Mouse (Mus musculus) lung, embryonic 14.5 days (tissue): ENCODE measurements around the gene D430041D05Rik. TPM values are rescaled to one million over a fixed set of nuclear protein-coding genes. Genes with fewer than 3 reads are reported as not detected.
A peak's percentile ranks its signal among the peaks of the same experiment; 100 is the strongest.

ENCODE experiments used
- ATAC-seq: fragments of 200-750 bp; cut with Nextera tagmentation; 2 replicates; pipeline ENCODE4 v1.8.0; 2017; ENCODE audit warnings: mild to moderate bottlenecking, moderate TSS enrichment, moderate library complexity; ENCODE audit not compliant: insufficient read depth
- DNase-seq: peaks from one replicate; pipeline ENCODE4 v3.0.0-alpha.2; 2015
- H3K27ac ChIP-seq: fragments of 300-500 bp; sonication (generic); 2 replicates; pipeline ENCODE4 v1.5.1; 2014; ENCODE audit warnings: low read depth, mild to moderate bottlenecking, moderate library complexity
- H3K27me3 ChIP-seq: fragments of 300-500 bp; sonication (generic); 2 replicates; pipeline ENCODE4 v1.6.1; 2014; ENCODE audit warnings: low read length, control low read depth; ENCODE audit not compliant: insufficient read depth
- H3K36me3 ChIP-seq: fragments of 300-500 bp; sonication (generic); 2 replicates; pipeline ENCODE4 v1.6.1; 2014; ENCODE audit warnings: control low read depth; ENCODE audit not compliant: insufficient read depth
- H3K4me1 ChIP-seq: fragments of 300-500 bp; sonication (generic); 2 replicates; pipeline ENCODE4 v1.6.1; 2014; ENCODE audit warnings: antibody characterized with exemption, control low read depth; ENCODE audit not compliant: insufficient read depth
- H3K4me2 ChIP-seq: fragments of 300-500 bp; sonication (generic); 2 replicates; pipeline ENCODE4 v1.6.1; 2014; ENCODE audit warnings: mild to moderate bottlenecking
- H3K4me3 ChIP-seq: fragments of 300-500 bp; sonication (generic); 2 replicates; pipeline ENCODE4 v1.5.1; 2014; ENCODE audit warnings: low read depth, low read length
- H3K9ac ChIP-seq: fragments of 300-500 bp; sonication (generic); 2 replicates; pipeline ENCODE4 v1.6.1; 2014
- H3K9me3 ChIP-seq: fragments of 300-500 bp; sonication (generic); 2 replicates; pipeline ENCODE4 v1.6.1; 2016; ENCODE audit warnings: low read depth, low read length, control low read depth
- CTCF ChIP-seq: IDR thresholded peaks from 2 replicates; pipeline ENCODE4 v1.5.1; 2016; ENCODE audit warnings: antibody characterized with exemption, low read depth
- WGBS: fragments of 180-500 bp; shearing (Covaris S2); extraction: QIAGEN DNeasy Blood & Tissue Kit; methylation state at CpG from one replicate; pipeline ENCODE4 v1.1.7; 2014; 5-methylcytosine and 5-hydroxymethylcytosine counted together
- polyA plus RNA-seq: library from polyadenylated mRNA; unstranded; fragments of >200 nt; fragmentation: Nextera tagmentation; extraction: Ambion mirVana; gene quantifications from 2 replicates; pipeline ENCODE4 v1.2.1, GENCODE M21; 2014

The D430041D05Rik gene
- polyA plus RNA-seq, 1 experiment from 2014 or later: 1.3 TPM

DNA sequence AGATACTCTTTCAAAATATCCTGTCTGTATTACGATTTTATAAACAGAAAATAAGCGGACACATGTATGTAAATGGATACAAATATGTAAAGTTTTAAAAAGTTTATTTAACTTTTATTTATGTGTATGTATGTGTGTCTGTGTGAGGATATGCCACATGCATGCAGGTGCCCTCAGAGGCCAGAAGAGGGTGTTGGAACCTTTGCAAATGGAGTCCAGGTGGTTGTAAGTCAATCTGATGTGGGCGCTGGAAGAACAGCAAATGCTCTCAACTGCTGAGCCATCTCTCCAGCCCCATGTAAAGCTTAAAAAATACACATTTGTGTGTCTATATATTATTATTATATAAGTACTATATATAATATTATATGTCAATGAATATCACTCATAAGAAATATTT lies 237.4 kb downstream of the D430041D05Rik start:
- ATAC-seq: no peak
- DNase-seq: no peak
- Histone ChIP-seq H3K4me1 (peaks cover 18% of the 10 kb centered on the region), H3K36me3 (no peaks in the 10 kb centered on the region), H3K27me3 (no peaks in the 10 kb centered on the region), H3K4me2 (no peak overlapping the region), H3K27ac (no peak overlapping the region), H3K9me3 (no peaks in the 10 kb centered on the region), H3K4me3 (no peak overlapping the region), H3K9ac (no peak overlapping the region)
- TF ChIP-seq CTCF: 0 out of 2 replicates have a peak, but pooled peaks have one; percentile 12
- 81% methylated on average over 3 of the region's 3 CpGs for WGBS

DNA sequence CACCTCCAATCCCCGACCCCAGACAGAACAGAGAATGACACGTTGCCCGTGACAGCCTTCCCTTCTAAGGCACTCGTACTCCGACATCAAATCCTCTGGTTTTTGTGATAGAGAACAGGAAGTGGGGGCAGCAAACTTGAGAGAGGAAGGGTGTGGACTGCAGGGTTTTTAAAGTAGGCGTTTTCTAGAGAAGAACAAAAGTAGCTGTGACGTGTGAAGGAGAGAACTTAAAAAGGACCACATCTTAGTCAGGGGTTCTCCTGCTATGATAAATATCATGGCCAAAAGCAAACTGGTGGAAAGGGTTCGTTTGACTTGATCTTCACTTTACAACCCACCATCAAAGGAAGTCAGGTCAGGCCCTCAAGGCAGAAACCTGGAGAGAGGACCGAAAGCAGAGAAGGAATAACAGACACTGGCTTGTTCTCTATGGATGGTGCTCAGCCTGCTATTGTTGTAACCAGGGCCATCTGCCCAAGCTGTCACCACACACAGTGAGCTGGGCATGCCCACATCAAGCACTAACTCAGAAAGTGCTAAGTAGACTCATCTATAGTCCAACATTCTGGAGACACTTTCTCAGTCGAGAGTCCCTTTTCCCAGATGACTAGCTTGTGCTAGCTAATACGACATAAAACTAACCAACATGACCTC lies 238.0 kb downstream of the D430041D05Rik start:
- H3K9me3 ChIP-seq: no peaks in the 10 kb centered on the region
- H3K9ac ChIP-seq: no peak overlapping the region
- no peak for DNase-seq
- TF ChIP-seq CTCF: no peak
- ATAC-seq: no peak
- H3K27ac ChIP-seq: no peak overlapping the region
- WGBS: 39% methylated on average over 11 of the region's 11 CpGs
- H3K4me3 ChIP-seq: no peak overlapping the region
- H3K36me3 ChIP-seq: no peaks in the 10 kb centered on the region
- peaks cover 18% of the 10 kb centered on the region for H3K4me1 ChIP-seq
- no peaks in the 10 kb centered on the region for H3K27me3 ChIP-seq
- H3K4me2 ChIP-seq: no peak overlapping the region

GRCm38 (mm10) chr2:104168186-104168896 lies 242.5 kb downstream of the D430041D05Rik start:
- 91% methylated on average over 17 of the region's 17 CpGs for WGBS
- no peak overlapping the region for H3K9ac ChIP-seq
- no peak overlapping the region for H3K4me2 ChIP-seq
- DNase-seq (no peak), ATAC-seq (no peak)
- H3K36me3 ChIP-seq: no peaks in the 10 kb centered on the region
- H3K27ac ChIP-seq: no peak overlapping the region
- TF ChIP-seq CTCF: no peak
- H3K27me3 ChIP-seq: no peaks in the 10 kb centered on the region
- no peaks in the 10 kb centered on the region for H3K9me3 ChIP-seq
- no peaks in the 10 kb centered on the region for H3K4me1 ChIP-seq
- H3K4me3 ChIP-seq: no peak overlapping the region

DNA sequence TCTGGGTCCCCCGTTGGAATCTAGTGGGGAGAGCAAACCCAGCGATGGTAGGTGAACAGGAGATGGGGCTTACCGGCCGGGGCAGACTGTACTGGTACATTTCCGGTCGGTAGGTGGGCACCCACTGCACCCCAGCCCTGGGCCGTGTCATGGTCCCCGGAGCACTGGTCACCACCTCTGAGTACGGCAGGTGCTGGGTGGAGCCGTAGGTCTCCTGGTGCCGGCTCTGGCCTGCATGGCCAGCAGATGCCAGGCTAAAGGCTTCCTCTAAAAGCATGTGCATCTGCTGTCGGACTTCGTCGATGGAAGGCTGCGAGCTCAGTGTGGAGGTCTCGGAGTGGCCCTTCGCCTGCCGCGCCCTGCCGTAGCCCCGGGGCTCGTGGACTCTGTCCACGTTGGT lies 243.0 kb downstream of the D430041D05Rik start:
- DNase-seq (no peak), ATAC-seq (no peak)
- no peaks in the 10 kb centered on the region for H3K4me1 ChIP-seq
- no peaks in the 10 kb centered on the region for H3K27me3 ChIP-seq
- H3K4me3 ChIP-seq: no peak overlapping the region
- H3K27ac ChIP-seq: no peak overlapping the region
- H3K4me2 ChIP-seq: no peak overlapping the region
- WGBS: 94% methylated on average over 23 of the region's 23 CpGs
- no peak for TF ChIP-seq CTCF
- no peaks in the 10 kb centered on the region for H3K36me3 ChIP-seq
- H3K9me3 ChIP-seq: no peaks in the 10 kb centered on the region
- no peak overlapping the region for H3K9ac ChIP-seq

DNA sequence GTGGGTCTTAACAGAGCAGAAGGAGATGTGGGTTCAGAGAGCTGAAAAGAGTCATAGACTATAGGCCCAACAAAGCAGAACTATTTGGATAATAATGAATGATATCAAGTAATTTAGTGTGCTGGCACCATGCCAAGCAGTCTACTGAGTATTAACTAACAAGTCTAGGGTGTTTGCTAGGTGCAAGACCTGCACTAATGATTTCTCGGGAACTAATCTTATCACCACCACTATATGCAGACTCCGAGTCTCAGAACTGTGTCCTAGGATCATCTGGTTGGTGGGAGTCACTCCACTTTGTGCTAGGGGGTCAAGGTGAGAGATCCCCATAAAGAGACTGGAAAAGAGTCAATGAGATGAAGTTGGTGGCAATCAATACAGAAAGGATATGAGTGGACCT lies 245.2 kb downstream of the D430041D05Rik start:
- no peak overlapping the region for H3K27ac ChIP-seq
- ATAC-seq: no peak
- WGBS: 67% methylated on average over 2 of the region's 2 CpGs
- H3K27me3 ChIP-seq: no peaks in the 10 kb centered on the region
- H3K36me3 ChIP-seq: no peaks in the 10 kb centered on the region
- H3K4me2 ChIP-seq: no peak overlapping the region
- no peak overlapping the region for H3K4me3 ChIP-seq
- H3K4me1 ChIP-seq: no peaks in the 10 kb centered on the region
- no peaks in the 10 kb centered on the region for H3K9me3 ChIP-seq
- peak; percentile 15 for DNase-seq
- TF ChIP-seq CTCF: no peak
- no peak overlapping the region for H3K9ac ChIP-seq

DNA sequence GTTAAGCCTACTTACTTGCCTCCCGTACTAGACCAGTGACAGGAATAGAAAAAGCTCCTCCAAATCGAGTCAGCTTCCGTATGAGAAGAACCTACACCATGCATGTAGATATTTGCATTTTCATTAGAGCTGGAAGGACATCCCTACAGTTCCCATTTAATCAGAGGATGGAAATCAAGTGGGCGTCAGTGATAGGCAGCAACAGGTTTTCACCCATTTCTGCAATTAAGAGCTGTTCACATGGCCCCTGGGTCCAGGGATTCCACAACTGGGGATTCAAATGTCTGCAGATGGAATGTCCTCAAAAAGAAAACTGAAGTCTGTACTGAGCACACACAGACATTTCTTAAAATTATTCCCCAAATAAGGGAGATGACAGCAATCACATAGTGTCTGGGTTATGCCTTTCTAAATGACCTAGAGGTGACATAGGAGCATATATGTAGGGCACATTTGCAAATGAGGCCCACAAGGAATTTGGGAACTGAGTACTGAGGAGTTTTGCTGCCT lies 246.8 kb downstream of the D430041D05Rik start:
- no peaks in the 10 kb centered on the region for H3K9me3 ChIP-seq
- H3K27me3 ChIP-seq: no peaks in the 10 kb centered on the region
- WGBS: 88% methylated on average over 4 of the region's 4 CpGs
- H3K4me3 ChIP-seq: no peak overlapping the region
- no peak for TF ChIP-seq CTCF
- no peaks in the 10 kb centered on the region for H3K36me3 ChIP-seq
- H3K9ac ChIP-seq: no peak overlapping the region
- ATAC-seq (no peak), DNase-seq (no peak)
- H3K4me2 ChIP-seq: no peak overlapping the region
- H3K27ac ChIP-seq: no peak overlapping the region
- H3K4me1 ChIP-seq: no peaks in the 10 kb centered on the region

DNA sequence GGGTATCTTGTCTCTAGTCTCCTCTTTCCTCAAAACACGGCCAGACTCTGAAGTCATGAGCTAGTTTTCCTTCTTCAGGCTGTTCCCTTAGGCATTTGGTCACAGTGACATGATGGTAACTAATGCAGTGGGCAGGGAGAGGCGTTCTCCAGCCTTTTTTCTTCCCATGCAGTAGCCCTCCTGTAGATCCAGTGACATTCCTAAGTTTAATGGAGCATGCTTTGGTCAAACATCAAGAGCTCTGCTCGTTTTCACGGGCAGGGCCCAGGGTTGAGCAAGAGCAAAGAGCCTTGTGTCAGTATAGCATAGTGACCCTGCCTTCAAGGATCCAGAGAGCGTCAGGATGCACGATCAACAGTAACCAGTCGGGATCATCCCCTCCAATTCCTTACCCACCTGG lies 247.4 kb downstream of the D430041D05Rik start:
- H3K36me3 ChIP-seq: no peaks in the 10 kb centered on the region
- H3K4me3 ChIP-seq: no peak overlapping the region
- no peaks in the 10 kb centered on the region for H3K4me1 ChIP-seq
- no peak overlapping the region for H3K27ac ChIP-seq
- ATAC-seq: no peak
- no peaks in the 10 kb centered on the region for H3K27me3 ChIP-seq
- WGBS: 76% methylated on average over 7 of the region's 7 CpGs
- H3K9ac ChIP-seq: no peak overlapping the region
- no peak overlapping the region for H3K4me2 ChIP-seq
- DNase-seq: no peak
- TF ChIP-seq CTCF: no peak
- no peaks in the 10 kb centered on the region for H3K9me3 ChIP-seq
